Mouse (Mus musculus): ENCODE data around the gene Iqcj.

- TF ChIP-seq POLR2A (IDR thresholded peaks at IDR 0.05; ENCODE audit: borderline replicate concordance, low read depth, low read length) (no peak), CTCF (IDR thresholded peaks at IDR 0.05; ENCODE audit: low read depth, low read length) (no peak)
Observed at GRCm38 (mm10) chr3:67884335-67884734, 7.7 kb upstream of the Iqcj start.
